ENCODE assay signal across 8 mouse cellular contexts in genomic region chr13:98813596-98814274, GRCm38 (mm10). TPM values are rescaled to one million over a fixed set of nuclear protein-coding genes. Genes with fewer than 3 reads are reported as not detected.
A peak's percentile ranks its signal among the peaks of the same experiment; 100 is the strongest.
DNase-seq lines count a peak whose midpoint lies in the region; ATAC-seq and TF ChIP-seq lines count a peak whose summit lies in the region.

No protein-coding gene starts in this region.

- peak overlapping the region; percentile 93 for H3K4me3 ChIP-seq in heart, adult 2 months
- H3K4me3 ChIP-seq in G1E (ENCODE audit: low read depth, low read length) = peak overlapping the region; percentile 86
- H3K4me3 ChIP-seq in heart, postnatal 0 days (ENCODE audit: low read depth, low read length) = peak overlapping the region; percentile 100
- peak overlapping the region; percentile 77 for H3K4me3 ChIP-seq in macrophage (ENCODE audit: inconsistent target)

- peaks cover 8% of the 10 kb centered on the region for H3K4me1 ChIP-seq in heart, adult 2 months (ENCODE audit: control insufficient read depth, insufficient read depth, low read length)
- H3K4me1 ChIP-seq in G1E (ENCODE audit: insufficient read depth, low read depth, low read length) = peaks cover 41% of the 10 kb centered on the region
- H3K4me1 ChIP-seq in heart, postnatal 0 days (ENCODE audit: control insufficient read depth, insufficient read depth) = peaks cover 11% of the 10 kb centered on the region; the same call in 1 of the 2 replicates

- peak overlapping the region; percentile 97 for H3K27ac ChIP-seq in heart, adult 2 months
- peak overlapping the region; percentile 100 for H3K27ac ChIP-seq in heart, postnatal 0 days (ENCODE audit: low read depth)
- peak overlapping the region; percentile 90 for H3K27ac ChIP-seq in macrophage

- no peak for TF ChIP-seq EP300 in heart, adult 2 months (IDR thresholded peaks at IDR 0.05; ENCODE audit: insufficient read depth, low read depth, low read length)
- no peak for TF ChIP-seq EP300 in heart, postnatal 0 days (IDR thresholded peaks at IDR 0.05; ENCODE audit: low read depth)

- TF ChIP-seq CTCF in heart, adult 2 months (IDR thresholded peaks at IDR 0.05) = no peak
- TF ChIP-seq CTCF in G1E (IDR thresholded peaks at IDR 0.05; ENCODE audit: low read depth, low read length) = no peak
- TF ChIP-seq CTCF in heart, postnatal 0 days (IDR thresholded peaks at IDR 0.05; ENCODE audit: low read depth) = no peak

- peak overlapping the region; percentile 94 for H3K9ac ChIP-seq in heart, adult 2 months (ENCODE audit: low read depth, low read length)
- H3K9ac ChIP-seq in heart, postnatal 0 days (replicated peaks; ENCODE audit: low read depth, low read length) = peak overlapping the region; percentile 99

- H3K79me2 ChIP-seq in heart, adult 2 months (replicated peaks; ENCODE audit: control insufficient read depth, insufficient read depth, low read length) = peaks cover 3% of the 10 kb centered on the region
- peaks cover 53% of the 10 kb centered on the region for H3K79me2 ChIP-seq in macrophage (ENCODE audit: inconsistent target)

- peak overlapping the region; percentile 75 for H3K4me2 ChIP-seq in heart, postnatal 0 days (ENCODE audit: low read depth, low read length)

- no peak for ATAC-seq in G1E (ENCODE audit: extremely low read depth, insufficient number of reproducible peaks, low FRiP score, poor library complexity, severe bottlenecking)
- no peak for ATAC-seq in heart, postnatal 0 days (ENCODE audit: insufficient read depth, low read depth)

- DNase-seq in heart, adult 2 months = no peak
- DNase-seq in heart, adult 18-20 months = no peak
- DNase-seq in G1E (ENCODE audit: low spot score) = no peak
- no peak for DNase-seq in heart, postnatal 0 days (ENCODE audit: low spot score)
- DNase-seq in left cerebral cortex, adult 11 months (ENCODE audit: low spot score) = no peak
- DNase-seq in cerebellum, adult 8-10 months = no peak
- DNase-seq in layer of hippocampus, adult 11-12 months (ENCODE audit: low spot score) = no peak

- H3K27me3 ChIP-seq in heart, adult 2 months (ENCODE audit: control insufficient read depth, insufficient read depth, low read length) = no peaks in the 10 kb centered on the region
- no peaks in the 10 kb centered on the region for H3K27me3 ChIP-seq in G1E (ENCODE audit: insufficient read depth, low read length)
- H3K27me3 ChIP-seq in heart, postnatal 0 days (ENCODE audit: control insufficient read depth, insufficient read depth, low read length) = no peaks in the 10 kb centered on the region

- peaks cover 12% of the 10 kb centered on the region for H3K36me3 ChIP-seq in heart, adult 2 months (ENCODE audit: control insufficient read depth, insufficient read depth, low read length)
- H3K36me3 ChIP-seq in G1E (replicated peaks) (no peaks in the 10 kb centered on the region), macrophage (ENCODE audit: inconsistent target) (no peaks in the 10 kb centered on the region)
- H3K36me3 ChIP-seq in heart, postnatal 0 days (replicated peaks; ENCODE audit: control insufficient read depth, insufficient read depth, low read length) = no peaks in the 10 kb centered on the region

- intact Hi-C loops in heart, adult 2 months (cut with DNase I) = loop anchor here (2.0 to 5.0 kb wide), 2 partner anchors 41 to 113 kb away; partner anchors contain the start of gene Tnpo1

- H3K9me3 ChIP-seq in G1E (replicated peaks) = no peaks in the 10 kb centered on the region
- H3K9me3 ChIP-seq in heart, postnatal 0 days (replicated peaks; ENCODE audit: control insufficient read depth, low read length) = no peaks in the 10 kb centered on the region

- no peak for TF ChIP-seq POLR2A in heart, adult 2 months (IDR thresholded peaks at IDR 0.05; ENCODE audit: insufficient read depth, low read depth, low read length)

- WGBS in heart, adult 2 months = 10% methylated on average over 12 of the region's 12 CpGs
- 18% methylated on average over 12 of the region's 12 CpGs for WGBS in heart, postnatal 0 days
- WGBS in macrophage (ENCODE audit: missing documents) = 4% methylated on average over 11 of the region's 12 CpGs

RNA-seq across cellular contexts. Expression of gene Fcho2, which starts 1.5 kb away (rescaled TPM):
- total RNA-seq in heart, adult 2 months (2021) = 10 to 100 TPM; 35.4 to 37.6 TPM
- polyA plus RNA-seq in heart, adult 2 months (2012; rRNA removed) = 11.8 and 17.0 TPM in 2 replicates
- 10 to 100 TPM; 27.7 to 38.3 TPM for total RNA-seq in heart, adult 18-20 months (2021)
- total RNA-seq in G1E (2014; fragmentation: Nextera tagmentation) (73.2 and 105 TPM in 2 replicates), G1E (2017) (26.5 and 30.7 TPM in 2 replicates)
- polyA plus RNA-seq in G1E (2012) (4.8 and 5.0 TPM in 2 replicates), macrophage (2018) (41.5 to 104 TPM (median 81.1 TPM) in 3 replicates)
- 18.6 and 20.6 TPM in 2 replicates for total RNA-seq in heart, postnatal 0 days (2014; rRNA removed; ENCODE audit: low replicate concordance)
- polyA plus RNA-seq in heart, postnatal 0 days (2015; fragmentation: Nextera tagmentation; extraction: Ambion mirVana) = 18.5 and 21.0 TPM in 2 replicates
- 100 to 1,000 TPM; 133 to 774 (median 552) TPM for total RNA-seq in macrophage (2018; cell fraction: chromatin; rRNA removed)
- 100 to 1,000 TPM in 5 of 26 experiments, 10 to 100 TPM in 21; 34.5 to 126 (median 79.4) TPM for total RNA-seq in macrophage (2018; cell fraction: cytosol; rRNA removed)
- 100 to 1,000 TPM in 21 of 26 experiments, 10 to 100 TPM in 5; 87.6 to 549 (median 241) TPM for total RNA-seq in macrophage (2018; cell fraction: nucleus; rRNA removed)
